Mouse (Mus musculus) heart, postnatal 10 days (tissue): Measurements from ENCODE around the gene Tmem219. TPM values are rescaled to one million over a fixed set of nuclear protein-coding genes. Genes with fewer than 3 reads are reported as not detected.
"Not testable (repeated sequence)": the region's sequence is repeated elsewhere in the genome, so short reads cannot be mapped to it uniquely, and the experiment has no call there.

Experiments
- DNase-seq, 2 experiments: peaks; one replicate each; pipeline ENCODE4 v3.0.0; 2021
- intact Hi-C: fragments of 180-260 bp; cut with DNase I; formaldehyde crosslinking; loops from one replicate; pipeline ENCODE4 v1.15.1; 2025
- total RNA-seq, 2 experiments: library from RNA; stranded (reverse); gene quantifications; 2 replicates each; pipeline ENCODE4 v1.2.3; 2021

The Tmem219 gene
- total RNA-seq, 2 experiments from 2014 or later = 16.3 to 17.6 TPM

DNA sequence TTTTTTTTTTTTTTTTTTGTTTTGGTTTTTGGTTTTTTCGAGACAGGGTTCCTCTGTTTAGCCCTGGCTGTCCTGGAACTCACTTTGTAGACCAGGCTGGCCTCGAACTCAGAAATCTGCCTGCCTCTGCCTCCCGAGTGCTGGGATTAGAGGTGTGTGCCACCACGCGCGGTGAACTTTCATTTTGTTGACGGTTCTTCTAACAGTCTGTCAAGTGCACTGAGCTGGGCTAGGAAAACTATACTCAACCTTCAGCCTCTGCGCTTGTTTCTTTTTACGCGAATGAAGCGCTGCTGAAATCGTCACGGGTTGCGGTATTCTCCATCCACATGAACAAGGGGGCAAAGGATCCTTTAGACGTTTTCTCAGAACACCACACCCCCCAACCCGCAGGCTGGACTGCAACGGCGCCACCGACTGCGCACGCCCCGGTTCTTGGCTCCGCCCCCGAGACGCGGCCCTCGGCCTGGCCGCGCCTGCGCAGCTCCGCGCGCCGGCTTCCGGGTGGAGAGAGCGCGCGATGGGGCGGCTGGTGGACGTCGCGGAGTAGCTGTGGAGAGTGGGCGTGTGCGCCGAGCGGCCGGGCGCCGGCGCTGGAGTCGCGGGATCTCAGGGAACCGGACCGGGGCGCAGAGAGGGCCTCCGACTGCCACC is 5.8 kb upstream of the Tmem219 start, which contains the start of gene Kctd13:
Kctd13 (plus strand) TSS at position 496 of the 654 bp plus-strand sequence.
- DNase-seq = peak; percentile 95 to 96
- intact Hi-C loops = loop anchor here (5.0 kb wide), 1 partner anchor 41 kb away; no protein-coding TSS in a partner anchor

DNA sequence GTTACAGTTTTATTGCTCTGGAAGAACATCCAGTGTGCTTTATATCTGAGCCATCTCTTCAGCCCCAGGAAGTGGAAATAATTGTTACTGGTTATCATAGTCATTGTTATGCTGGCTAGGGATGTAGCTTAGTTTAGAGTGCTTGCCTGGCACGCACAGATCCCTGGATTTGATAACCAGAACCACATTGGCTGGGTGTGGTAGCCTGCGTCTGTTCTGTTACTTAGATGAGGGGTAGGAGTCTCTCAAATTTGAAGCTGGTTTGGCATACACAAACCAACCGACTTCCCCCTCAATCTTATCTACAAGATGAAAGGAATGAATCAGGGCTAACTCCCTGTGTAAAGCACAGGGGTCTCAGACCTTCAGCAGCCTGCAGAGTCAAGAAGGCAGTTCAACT is 3.6 kb upstream of the Tmem219 start:
- no peak for DNase-seq
- intact Hi-C loops = loop anchor here (5.0 kb wide), 1 partner anchor 39 kb away; no protein-coding TSS in a partner anchor

DNA sequence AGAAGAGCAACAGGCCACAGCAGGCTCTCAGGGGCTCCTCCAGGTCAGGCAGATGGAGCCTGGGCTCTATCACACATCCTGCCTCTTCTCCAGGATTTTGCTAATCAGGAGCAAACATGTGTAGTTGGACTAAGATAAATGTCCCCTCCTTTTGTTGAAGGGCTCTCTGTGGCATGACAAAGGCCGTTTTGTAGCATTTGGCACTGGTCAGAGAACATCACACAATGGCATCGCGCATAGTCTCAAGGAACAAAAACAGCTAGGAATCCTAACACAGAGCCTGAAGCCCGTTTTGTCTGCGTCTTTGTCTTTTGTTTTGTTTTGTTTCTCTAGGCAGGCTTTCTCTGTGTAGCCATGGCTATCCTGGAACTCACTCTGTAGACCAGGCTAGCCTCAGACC is 1.3 kb upstream of the Tmem219 start:
- intact Hi-C loops = no loop called here
- peak in 1 of 2 experiments; percentile 4 for DNase-seq

DNA sequence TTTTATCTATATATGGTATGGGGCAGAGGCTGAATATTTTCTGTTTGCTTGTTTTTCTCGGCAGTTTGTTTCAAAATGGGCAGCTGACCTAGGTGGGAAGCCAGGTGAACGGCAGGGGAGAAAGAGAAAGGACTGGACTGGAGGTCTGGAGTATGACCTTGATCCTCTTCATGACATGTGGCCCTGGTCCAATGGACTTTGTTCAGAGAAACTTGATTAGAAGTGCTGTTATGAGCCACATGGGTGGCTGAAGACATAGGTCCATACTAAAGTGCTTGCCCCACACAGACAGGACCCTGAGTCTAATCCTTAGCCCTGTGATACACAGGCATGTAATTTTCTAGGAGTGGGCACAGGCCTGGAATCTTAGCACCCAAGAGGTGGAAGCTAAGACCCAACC is 1.2 kb downstream of the Tmem219 start:
- intact Hi-C loops = no loop called here
- DNase-seq = no peak

DNA sequence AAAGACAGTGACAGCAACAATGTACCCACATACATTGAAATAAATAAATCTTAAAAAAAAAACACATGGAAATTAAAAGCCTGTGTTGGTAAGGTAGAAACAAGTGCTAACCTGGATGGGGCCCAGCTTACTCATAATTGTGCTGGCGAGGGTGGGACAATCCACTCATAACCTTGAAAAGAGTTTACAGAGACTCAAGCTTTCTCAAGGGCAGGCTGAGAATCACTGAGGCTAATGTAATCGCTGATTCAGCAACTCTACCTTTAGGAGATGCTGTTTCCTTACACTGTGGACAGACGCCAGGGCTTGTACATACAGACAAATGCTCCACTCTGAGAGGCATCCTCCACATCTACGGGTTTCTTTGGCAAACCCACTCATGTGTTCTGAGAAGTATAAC is 2.7 kb downstream of the Tmem219 start:
- DNase-seq = no peak
- intact Hi-C loops = no loop called here

DNA sequence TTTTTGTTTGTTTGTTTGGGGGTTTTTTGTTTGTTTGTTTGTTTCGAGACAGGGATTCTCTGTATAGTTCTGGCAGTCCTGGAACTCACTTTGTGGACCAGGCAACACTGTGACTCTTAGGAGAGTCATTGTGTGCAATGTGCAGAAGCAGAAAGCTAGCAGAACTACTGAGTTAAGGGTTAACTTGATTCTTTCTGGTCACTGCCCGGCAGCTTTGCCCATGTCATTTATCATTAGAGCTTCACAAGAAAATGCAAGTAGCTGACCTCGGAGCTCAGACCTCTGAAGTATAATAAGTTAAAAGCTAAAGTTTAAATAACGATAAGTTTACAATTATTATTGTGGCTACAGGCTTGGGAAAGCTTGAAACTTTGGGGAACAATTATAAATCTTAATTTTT is 4.4 kb downstream of the Tmem219 start:
- intact Hi-C loops, DNase-seq: not testable (repeated sequence)

DNA sequence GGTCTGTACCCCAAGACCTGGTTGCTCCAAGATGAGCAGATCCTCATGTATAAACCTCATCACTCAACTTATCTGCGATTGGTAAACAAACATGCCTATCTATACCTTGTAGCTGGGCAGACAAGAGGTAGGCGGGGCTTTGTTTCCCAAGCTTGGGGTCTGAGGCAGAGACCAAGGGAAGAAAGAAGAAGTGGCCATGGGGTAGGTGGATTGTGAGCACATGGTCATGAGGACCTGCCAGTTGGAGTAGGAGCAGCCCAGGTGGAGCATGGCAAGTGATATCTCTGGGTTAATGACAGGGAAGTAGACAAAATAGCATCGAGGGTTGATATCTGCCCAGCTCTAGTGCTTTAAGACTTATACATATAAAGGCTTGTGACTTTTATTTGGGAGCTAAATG is 7.9 kb downstream of the Tmem219 start:
- no peak for DNase-seq
- intact Hi-C loops = loop anchor here (5.0 kb wide), 1 partner anchor 142 kb away; no protein-coding TSS in a partner anchor

DNA sequence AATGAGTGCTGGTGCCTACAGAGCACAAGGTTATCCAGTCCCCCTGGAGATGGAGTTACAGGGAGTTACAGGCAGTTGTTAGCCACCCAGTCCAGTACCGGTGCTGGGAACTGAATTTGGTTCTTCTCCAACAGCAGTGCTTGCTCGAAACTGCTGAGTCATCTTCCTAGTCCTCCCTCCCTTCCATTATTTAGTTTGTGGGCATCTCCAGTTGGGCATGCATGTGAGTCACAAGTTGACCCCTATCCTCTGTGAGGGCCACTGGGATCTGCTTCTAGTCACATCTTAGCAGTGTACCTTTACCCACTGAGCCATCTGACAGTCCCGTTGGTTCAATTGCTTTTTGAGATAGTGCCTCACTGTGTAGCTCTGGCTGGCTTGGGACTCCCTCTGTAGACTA is 17.1 kb downstream of the Tmem219 start:
- no peak for DNase-seq
- intact Hi-C loops = no loop called here

DNA sequence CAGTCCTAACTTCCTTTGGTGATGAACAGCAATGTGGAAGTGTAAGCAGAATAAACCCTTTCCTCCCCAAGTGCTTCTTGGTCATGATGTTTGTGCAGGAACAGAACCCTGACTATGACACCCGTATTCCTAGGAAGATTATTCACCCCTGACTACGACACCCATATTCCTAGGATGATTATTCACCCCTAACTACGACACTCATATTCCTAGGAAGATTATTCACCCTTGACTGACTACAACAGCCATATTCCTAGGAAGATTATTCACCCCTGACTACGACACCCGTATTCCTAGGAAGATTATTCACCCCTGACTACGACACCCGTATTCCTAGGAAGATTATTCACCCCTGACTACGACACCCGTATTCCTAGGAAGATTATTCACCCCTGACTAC is 22.9 kb downstream of the Tmem219 start:
- DNase-seq, intact Hi-C loops: not testable (repeated sequence)

DNA sequence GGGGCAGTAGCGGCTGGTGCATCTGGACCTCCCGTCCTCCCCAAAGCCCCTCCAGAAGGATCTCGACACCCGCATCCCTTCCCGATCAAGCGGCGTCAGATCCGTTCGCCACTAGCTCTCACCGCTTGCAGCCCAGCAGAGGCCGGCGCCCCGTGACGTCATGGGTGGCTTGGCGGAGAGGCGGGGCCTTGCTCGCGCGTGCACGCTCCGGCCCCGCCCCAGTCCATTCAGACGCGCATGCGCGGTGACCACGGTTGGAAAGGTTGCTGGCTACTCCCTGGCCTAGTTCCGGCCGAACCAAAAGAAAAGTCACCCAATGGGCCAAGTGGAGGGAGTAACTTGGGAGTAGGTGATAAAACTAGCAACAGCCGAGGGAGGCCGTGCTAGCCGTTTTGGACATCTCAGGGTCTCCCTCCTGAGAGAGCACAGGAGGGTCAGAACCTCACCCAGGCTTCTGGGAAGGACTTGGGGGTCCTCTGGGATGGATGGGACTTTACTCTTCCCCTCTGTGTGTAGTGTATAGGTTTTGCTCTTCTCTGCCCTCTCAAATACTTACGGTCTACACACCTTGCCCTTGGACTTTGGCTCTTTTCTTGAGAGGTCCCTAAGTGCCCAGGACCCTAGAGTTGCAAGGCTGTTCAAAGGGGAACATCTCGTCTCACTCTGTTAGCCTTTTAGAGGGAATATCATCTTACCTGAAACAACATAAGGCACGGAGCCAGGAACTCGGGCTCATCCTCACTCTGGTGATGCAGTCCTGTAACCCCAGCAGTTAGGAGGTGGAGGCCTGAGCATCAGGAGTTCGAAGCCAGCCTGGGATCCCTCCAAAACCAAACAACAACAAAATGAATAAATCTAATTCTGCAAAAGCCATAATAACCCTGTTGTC is 24.4 kb downstream of the Tmem219 start:
- DNase-seq = peak; percentile 98 to 99
- intact Hi-C loops = no loop called here

DNA sequence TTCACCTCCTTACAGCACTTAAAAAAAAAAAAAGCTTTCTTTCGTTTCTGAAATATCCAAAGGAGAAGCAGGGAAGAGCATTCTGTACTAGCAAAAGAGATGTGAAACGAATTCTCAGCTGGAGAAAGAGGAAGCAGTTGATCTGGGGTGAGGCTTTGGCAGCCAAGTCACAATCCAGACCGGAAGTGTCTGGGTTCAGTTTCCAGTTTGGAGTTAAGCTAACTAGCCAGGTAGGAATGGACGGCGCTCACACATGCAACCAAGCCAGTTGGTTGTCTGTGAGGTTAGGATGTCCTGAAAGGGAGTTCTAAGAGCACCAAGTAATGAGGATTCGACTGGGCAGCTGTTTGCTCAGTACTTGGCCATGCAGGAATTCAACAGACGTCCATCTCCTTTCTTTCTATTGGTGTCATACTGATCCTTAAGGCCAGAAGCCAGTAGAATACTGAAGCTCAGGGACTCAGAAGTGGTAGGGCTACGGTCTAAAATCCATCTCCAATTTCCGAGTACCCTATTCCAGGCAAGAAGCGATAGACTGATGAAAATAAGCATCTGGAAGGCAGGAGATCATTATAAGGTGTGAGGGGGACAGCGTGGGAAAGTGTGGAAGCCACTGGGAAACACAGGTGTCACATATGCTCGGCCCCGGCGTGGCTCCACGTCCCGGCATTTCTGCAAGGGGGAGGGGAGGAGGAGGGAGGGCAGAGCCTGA is 25.2 kb downstream of the Tmem219 start:
- intact Hi-C loops = no loop called here
- peak; percentile 50 to 58 for DNase-seq

DNA sequence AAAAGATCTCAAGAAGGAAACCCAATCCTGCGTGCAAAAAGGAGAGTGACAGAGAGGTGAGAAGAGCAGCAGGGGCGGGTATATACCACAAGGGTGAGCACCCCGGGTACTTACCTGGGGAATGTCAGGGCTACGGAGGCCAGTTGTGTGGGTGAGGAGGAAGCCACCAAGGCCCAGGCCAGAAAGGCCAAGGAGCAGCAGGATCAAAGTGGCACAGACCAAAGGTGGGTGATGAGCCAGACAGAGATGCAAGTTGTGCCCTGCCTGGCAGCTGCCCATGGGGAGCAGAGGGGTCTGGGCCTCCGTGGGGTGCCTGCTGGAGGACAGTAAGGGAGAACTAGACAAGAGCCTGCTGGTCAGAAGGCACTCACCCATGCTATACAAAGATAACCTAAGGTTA is 25.8 kb downstream of the Tmem219 start:
- DNase-seq = peak in 1 of 2 experiments; percentile 20
- intact Hi-C loops = no loop called here

DNA sequence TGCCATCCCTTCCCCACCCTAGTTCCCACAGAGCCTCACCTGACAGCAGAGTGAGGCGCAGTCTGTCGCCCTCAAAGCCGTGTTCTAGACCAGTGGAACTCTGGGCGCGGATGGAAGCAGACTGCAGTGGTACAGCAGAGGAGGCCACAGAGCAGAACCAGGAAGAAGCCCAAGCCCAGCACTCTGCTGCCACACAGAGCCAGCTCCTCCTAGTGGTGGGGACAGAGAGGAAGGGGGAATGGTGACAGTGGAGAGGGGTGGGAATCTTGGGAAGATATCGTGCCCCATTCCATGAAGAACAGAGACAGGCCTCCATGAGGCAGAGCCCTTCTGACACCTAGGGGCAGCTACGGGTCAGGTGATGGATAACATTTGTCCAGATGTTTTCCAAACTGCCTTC is 33.9 kb downstream of the Tmem219 start:
- no peak for DNase-seq
- intact Hi-C loops = loop anchor here (5.0 kb wide), 2 partner anchors 38 to 57 kb away; partner anchors contain the start of genes 4930451I11Rik and Kctd13

DNA sequence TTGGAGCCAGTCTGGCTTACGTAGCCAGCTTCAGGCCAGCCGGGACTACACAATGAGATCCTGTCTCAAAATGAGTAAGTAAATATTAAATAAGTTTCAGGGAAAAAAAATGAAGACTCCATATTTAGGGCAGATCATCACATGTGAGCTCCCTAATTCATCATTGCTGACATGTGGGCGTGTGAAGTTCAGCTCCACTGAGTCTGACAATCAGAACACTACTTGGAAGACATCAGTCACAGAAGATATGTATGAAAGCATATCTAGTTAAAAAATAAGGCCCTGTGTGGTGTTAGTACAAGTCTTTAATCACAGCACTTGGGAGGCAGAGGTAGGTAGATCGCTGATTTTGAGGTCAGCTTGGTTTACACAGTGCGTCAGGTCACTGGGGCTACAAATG is 35.4 kb downstream of the Tmem219 start:
- no peak for DNase-seq
- intact Hi-C loops = loop anchor here (5.0 kb wide), 2 partner anchors 40 to 55 kb away; partner anchors contain the start of genes 4930451I11Rik and Kctd13

DNA sequence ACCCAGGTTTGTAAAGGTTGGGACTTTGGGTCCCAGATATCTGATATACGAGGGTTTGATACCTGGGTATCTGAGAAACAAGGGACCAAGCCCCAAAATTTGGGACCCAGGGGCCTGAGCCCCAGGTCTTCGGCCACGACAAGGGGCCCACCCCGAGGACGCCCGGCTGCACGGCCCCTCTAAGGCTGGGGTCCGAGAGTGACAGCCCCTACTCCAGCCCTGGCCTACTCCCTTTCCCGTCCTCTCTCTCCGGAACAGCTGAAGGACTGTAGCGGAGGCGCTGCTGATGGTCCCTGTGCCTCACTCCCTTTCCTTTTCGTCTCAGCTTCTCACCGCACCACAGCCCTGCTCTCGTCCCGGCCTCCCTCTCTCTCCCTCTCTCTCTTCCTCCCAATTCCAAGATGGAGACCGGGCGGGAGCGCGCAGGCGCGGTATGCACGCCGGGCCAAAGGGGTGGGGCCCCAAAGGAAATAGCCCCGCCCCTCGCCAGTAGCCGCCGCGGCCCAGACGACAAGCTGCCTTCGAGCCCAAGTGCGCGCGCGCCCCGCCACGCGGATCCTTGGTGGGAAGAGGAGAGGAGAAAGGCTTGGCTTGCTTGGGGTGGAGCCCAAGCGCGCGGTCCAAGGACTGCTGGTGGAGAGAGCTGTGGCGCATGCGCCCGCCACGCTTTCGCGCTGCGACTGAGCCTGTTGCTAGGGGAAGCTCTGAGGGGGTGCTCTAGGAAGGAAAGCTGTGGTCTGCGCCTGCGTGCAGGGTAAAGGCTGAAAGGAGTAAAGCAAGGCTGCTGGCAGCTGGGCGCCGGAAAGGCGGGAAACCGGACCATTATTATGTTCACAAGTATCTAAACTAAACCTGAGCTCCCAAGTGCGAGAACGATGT is 38.2 kb downstream of the Tmem219 start, which contains the start of gene Taok2:
Taok2 (minus strand) TSS at position 418 of the 879 bp plus-strand sequence.
- DNase-seq = peak; percentile 98
- intact Hi-C loops = loop anchor here (5.0 kb wide), 2 partner anchors 43 to 52 kb away; partner anchors contain the start of genes 4930451I11Rik and Kctd13

DNA sequence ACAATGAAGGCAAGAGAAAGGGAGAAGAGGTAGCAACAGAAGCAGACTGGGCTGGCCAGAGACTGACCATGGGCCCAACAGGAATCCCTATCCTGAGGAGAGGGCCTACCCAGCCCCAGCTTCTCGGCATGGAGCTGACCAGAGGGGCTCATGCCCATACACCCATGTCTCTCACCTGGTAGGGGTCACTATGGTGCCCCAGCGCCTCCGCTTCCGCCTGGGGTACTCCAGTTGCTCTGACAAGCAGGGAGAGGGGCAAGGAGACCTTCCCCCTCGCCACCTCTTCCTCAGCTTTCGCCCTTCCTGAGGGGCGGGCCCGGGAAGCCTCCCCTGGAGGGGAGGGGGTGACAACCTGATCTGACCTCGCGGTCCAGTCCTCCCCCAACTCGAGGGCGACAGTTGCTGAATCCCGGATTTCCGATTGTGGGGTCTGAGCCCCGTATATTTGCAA is 39.0 kb downstream of the Tmem219 start:
- DNase-seq = peak; percentile 33 to 52
- intact Hi-C loops = no loop called here

DNA sequence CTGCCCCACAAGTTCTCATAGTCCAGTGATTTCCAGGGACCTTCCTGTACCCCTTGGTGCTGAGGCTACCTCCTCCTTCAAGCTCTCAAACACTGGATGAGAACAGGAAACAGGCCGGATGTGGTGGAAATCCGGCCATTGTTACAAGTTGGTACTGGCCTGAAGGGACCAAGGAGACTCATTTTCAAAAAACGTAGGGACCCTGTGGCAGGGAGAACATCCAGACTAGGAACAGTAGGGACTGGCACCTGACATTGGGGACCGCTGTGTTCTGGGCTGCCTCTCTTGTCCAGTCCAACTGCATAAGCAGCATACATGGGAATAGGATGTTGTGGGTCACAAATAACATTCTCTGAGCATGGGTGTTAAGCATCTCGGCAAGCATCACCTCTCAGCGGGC is 41.7 kb downstream of the Tmem219 start:
- intact Hi-C loops = loop anchor here (1.0 kb wide), 1 partner anchor 19 kb away; the partner anchor contains the start of gene Ino80e

DNA sequence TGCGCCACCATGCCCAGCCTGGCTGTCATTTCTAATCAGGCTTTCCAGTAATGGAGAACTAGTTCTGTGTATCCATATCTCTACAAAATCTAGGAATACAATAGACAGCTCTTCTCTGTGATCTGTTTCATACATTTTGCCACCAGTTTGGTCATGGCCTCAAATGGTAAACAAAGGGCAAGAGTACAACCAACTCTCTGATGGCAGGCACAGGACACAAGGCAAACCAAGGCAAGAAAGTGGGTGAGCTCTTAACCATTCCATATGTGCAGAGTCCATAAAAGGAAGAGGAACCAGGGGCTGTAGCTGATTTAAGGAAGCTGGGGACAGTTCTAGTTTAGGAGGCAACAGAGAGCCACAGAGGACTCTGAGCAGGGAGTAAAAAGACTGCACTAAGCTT is 45.5 kb downstream of the Tmem219 start:
- intact Hi-C loops = no loop called here
- no peak for DNase-seq

More for the DNA sequence above, 41.7 kb downstream of the Tmem219 start:
- peak; percentile 39 to 56 for DNase-seq

DNA sequence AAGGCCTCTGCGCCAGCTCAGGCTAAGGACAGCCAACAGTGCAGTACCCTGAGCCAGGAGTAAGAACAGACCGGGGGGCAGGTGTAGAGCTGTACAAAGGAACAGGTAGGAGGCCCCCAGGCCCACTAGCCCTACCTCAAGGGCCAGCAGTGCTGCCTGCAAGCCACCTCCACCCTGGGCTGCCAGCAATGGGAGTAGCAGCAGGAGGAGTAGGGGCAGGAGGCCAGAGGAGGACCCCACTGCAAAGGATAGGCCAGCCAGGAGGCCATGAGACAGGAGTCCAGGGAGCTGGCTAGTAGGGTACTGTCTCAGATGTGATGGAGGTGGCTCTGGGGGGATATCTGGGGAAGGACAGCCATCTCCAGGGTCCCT is 52.2 kb downstream of the Tmem219 start:
- DNase-seq = no peak
- intact Hi-C loops = no loop called here
